Mouse (Mus musculus): ENCODE measurements at regions not wholly inside any gene's neighbourhood (a gene's known extent, or its start where the extent isn't known, plus 50 kb on each side); places are given as distances from the start of the nearest gene placed in this dataset.

DNA sequence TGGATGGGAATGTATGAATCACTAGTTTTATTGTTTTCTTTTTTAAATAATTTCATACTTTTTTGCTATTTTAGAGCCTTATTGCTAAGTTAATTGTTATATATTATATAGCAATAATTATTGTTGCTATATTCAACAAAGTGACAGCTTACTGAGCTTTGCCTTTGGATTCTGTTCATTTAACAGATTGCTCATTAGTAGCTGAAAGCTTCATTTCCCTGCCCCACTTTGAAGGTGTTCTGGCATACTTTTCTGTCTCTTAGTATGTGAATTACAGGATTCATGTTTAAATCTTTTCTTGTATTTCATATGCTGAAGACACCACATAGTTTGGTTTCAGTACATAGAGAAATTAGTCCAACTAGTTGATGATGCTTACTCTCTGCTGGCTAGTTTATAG, 54.5 kb upstream of the Rspo3 start:
- TF ChIP-seq CTCF (IDR thresholded peaks at IDR 0.05; ENCODE audit: extremely low read depth, insufficient read depth, low read length) (no peak), POLR2A (IDR thresholded peaks at IDR 0.05; ENCODE audit: extremely low read depth, insufficient read depth, low read length) (no peak)
